Mouse (Mus musculus) C2C12 (cell line): ENCODE results near the gene Rftn1. TPM values are rescaled to one million over a fixed set of nuclear protein-coding genes. Genes with fewer than 3 reads are reported as not detected.

Experiments used
- H3K27me3 ChIP-seq: one replicate; pipeline ENCODE4 v1.6.1; 2011; ENCODE audit not compliant: control insufficient read depth, insufficient read depth, insufficient read length
- H3K36me3 ChIP-seq: one replicate; pipeline ENCODE4 v1.6.1; 2011; ENCODE audit not compliant: control insufficient read depth, insufficient read depth
- H3K4me3 ChIP-seq: one replicate; pipeline ENCODE4 v1.5.1; 2011; ENCODE audit warnings: mild to moderate bottlenecking, control low read depth; ENCODE audit not compliant: poor library complexity, insufficient read depth, severe bottlenecking
- H3K79me2 ChIP-seq: one replicate; pipeline ENCODE4 v1.6.1; 2011; ENCODE audit not compliant: control insufficient read depth, insufficient read depth
- H3K79me3 ChIP-seq: one replicate; pipeline ENCODE4 v1.6.1; 2011; ENCODE audit warnings: low read depth, control low read depth
- H3ac ChIP-seq: one replicate; pipeline ENCODE3; 2011; ENCODE audit warnings: low read depth; ENCODE audit not compliant: control insufficient read depth, insufficient read length
- CEBPB ChIP-seq: IDR thresholded peaks from one replicate; pipeline ENCODE4 v1.6.1; 2011; ENCODE audit warnings: low read depth, mild to moderate bottlenecking, control low read depth, moderate library complexity
- CTCF ChIP-seq: IDR thresholded peaks from one replicate; pipeline ENCODE4 v1.5.1; 2011; ENCODE audit not compliant: control insufficient read depth, insufficient read depth, insufficient read length
- FOSL1 ChIP-seq: IDR thresholded peaks from one replicate; pipeline ENCODE4 v1.8.0; 2011; ENCODE audit warnings: mild to moderate bottlenecking, low read length; ENCODE audit not compliant: poor library complexity, insufficient read depth, severe bottlenecking
- MAX ChIP-seq: IDR thresholded peaks from one replicate; pipeline ENCODE4 v1.6.1; 2011; ENCODE audit warnings: mild to moderate bottlenecking, control low read depth
- MYOD1 ChIP-seq: IDR thresholded peaks from one replicate; pipeline ENCODE4 v1.6.1; 2011; ENCODE audit warnings: low read depth; ENCODE audit not compliant: control insufficient read depth, insufficient read length
- MYOG ChIP-seq: IDR thresholded peaks from one replicate; pipeline ENCODE4 v1.6.1; 2011; ENCODE audit not compliant: control insufficient read depth, insufficient read length; ENCODE audit errors: extremely low read depth
- USF1 ChIP-seq: IDR thresholded peaks from one replicate; pipeline ENCODE4 v1.6.1; 2011; ENCODE audit warnings: low read depth, mild to moderate bottlenecking, control low read depth, moderate library complexity
- polyA plus RNA-seq: library from polyadenylated mRNA; unstranded; fragments of >200 nt; fragmentation: generic; extraction: Trizol; gene quantifications from one replicate; pipeline ENCODE4 v1.2.1, GENCODE M21; 2012; ENCODE audit warnings: missing spikeins

Rftn1 gene
- polyA plus RNA-seq, 1 experiment = 0.35 TPM

DNA sequence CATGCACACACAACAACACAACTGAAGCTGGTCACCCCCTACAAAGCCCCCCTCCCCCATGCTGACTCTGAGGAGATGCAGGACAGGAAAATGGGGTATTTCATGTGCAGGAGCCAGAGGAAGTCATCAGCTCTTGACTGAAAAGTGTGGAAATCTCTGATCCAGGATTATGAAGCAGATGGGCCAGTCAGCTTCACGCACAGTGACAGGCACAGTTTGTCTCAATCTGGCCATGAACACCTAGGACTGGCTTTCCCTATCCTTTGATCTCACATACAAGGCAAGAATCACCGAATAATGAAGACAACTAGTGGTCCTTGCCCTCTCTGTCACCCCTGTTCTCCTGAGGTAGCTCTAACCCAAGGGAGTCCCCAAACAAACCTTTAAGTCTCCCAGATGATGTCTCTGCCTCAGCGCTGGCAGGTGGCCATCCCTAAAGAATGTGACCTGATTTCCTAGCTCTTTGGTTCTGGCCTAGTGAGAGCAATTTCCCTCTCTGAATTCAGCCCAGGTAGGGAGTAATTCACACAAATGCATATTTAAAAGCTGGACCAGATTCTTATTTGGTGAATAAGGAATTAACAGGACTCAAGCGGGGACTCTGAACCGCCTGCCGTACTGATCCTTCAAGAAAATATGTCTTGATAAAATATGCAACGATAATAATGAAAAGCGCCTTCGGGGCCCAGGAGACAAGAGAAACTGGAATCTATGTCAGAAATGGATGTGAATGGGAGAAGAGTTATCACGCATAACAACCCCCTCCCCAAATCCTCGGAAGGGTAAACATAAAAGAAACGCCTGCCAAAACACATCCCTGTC is 6.0 kb downstream of the Rftn1 start:
- no peaks in the 10 kb centered on the region for H3K79me3 ChIP-seq
- TF ChIP-seq FOSL1 (no peak), CTCF (no peak), MYOG (no peak), CEBPB (no peak), MAX (no peak), USF1 (no peak), MYOD1 (no peak)
- H3K27me3 ChIP-seq = no peaks in the 10 kb centered on the region
- no peak overlapping the region for H3ac ChIP-seq
- H3K4me3 ChIP-seq = no peak overlapping the region
- no peaks in the 10 kb centered on the region for H3K36me3 ChIP-seq
- H3K79me2 ChIP-seq = no peaks in the 10 kb centered on the region

DNA sequence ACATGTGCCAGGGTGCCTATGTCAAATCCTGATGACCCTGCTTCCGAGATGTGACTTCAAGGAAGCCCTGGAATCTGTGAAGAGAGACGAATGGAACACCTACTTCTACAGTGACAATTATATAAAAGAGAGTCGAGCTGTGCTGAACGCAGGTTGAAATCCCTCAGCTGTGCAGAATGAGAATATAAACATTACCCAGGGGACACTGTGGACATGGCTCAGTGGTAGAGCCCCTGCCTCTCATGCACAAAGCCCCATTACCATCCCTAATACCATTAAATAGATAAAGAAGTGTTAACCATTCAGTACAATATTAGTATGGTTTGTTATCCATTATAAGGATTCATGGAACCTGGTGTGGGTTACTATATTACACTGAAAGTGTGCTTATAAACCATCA is 7.2 kb downstream of the Rftn1 start:
- Histone ChIP-seq H3K36me3 (no peaks in the 10 kb centered on the region), H3K79me3 (no peaks in the 10 kb centered on the region), H3K79me2 (no peaks in the 10 kb centered on the region), H3ac (no peak overlapping the region), H3K4me3 (no peak overlapping the region), H3K27me3 (no peaks in the 10 kb centered on the region)
- TF ChIP-seq MYOG = no peak
- TF ChIP-seq FOSL1 = no peak
- no peak for TF ChIP-seq MAX
- no peak for TF ChIP-seq CTCF
- TF ChIP-seq USF1 = no peak
- TF ChIP-seq MYOD1 = no peak
- TF ChIP-seq CEBPB = no peak

DNA sequence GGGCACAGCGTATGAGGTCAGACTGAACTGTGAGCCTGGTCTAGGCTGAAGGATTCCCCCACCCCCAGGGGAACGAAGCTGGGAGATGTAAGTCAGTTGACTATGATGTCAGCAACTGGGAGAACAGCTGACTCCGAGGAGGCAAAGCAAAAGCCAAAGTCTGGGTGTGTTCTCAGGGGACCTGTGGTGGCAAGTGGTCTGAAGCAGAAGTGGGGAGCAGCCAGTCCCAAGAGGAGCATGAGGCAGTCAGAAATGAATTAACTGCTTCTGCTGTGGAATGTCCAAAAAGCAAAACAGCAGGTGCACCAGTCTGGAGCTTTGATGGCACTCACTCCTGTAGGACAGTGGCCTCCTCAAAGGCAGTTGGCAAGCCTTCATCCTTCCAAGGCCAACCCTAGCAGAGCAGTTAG is 7.9 kb downstream of the Rftn1 start:
- Histone ChIP-seq H3K4me3 (no peak overlapping the region), H3ac (no peak overlapping the region), H3K79me2 (no peaks in the 10 kb centered on the region), H3K27me3 (no peaks in the 10 kb centered on the region), H3K36me3 (no peaks in the 10 kb centered on the region), H3K79me3 (no peaks in the 10 kb centered on the region)
- no peak for TF ChIP-seq MYOD1
- no peak for TF ChIP-seq MYOG
- TF ChIP-seq FOSL1 = no peak
- TF ChIP-seq USF1 = no peak
- no peak for TF ChIP-seq CTCF
- no peak for TF ChIP-seq CEBPB
- TF ChIP-seq MAX = no peak

DNA sequence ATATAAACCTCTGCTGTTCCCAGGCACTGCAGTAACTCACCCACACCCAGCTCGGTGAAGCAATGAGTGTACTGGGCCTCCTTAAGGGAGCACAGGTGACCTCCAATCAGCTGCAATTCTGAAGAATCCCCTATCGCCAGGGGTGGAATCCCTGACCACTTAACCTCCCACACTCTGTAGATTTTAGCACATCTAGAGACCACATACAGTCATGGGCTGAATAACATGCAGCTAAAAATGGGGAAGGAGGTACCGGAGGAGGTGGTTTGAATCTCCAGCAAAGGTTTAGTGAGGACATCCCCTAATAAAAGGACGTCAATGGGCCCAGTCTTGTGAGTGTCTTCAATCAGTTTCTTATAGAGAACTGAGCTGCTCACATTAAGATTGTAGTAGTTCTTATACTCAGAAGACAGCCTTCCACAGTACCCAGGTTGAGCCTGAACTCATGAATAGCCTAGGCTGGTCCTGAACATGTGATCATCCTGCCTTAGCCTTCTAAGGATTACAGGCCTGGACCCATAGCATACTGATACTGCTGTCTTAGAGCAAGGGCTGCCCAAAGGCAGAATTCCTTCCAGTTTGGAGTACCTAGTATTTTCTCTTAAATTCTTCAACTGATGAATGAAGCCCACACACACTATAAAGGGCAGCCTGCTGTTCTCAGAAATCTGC is 9.4 kb downstream of the Rftn1 start:
- Histone ChIP-seq H3K36me3 (no peaks in the 10 kb centered on the region), H3ac (no peak overlapping the region), H3K79me2 (no peaks in the 10 kb centered on the region), H3K4me3 (no peak overlapping the region), H3K79me3 (no peaks in the 10 kb centered on the region), H3K27me3 (no peaks in the 10 kb centered on the region)
- TF ChIP-seq MYOD1 (no peak), FOSL1 (no peak), USF1 (no peak), CEBPB (no peak), MAX (no peak), MYOG (no peak), CTCF (no peak)

DNA sequence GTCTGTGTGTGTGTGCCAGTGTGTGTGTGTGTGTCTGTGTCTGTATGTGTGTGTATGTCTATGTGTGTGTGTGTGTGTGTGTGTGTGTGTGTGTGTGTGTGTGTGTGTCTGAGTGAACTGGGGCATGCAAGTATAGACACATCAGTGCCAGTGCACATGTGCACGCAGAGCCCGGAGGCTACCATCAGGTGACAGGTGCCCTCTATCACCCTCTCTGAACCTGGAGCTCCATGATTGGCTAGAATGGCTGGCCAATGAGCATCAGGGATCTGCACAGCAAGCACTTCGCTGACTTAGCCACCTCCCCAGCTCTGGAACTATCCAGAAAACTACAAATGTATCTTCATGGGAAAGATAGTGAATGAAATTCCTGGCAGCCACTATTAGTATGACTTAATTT is 16.7 kb downstream of the Rftn1 start:
- TF ChIP-seq FOSL1 = no peak
- no peak for TF ChIP-seq MYOD1
- no peak for TF ChIP-seq USF1
- TF ChIP-seq CTCF = no peak
- no peak for TF ChIP-seq CEBPB
- no peak for TF ChIP-seq MYOG
- no peak for TF ChIP-seq MAX
- no peaks in the 10 kb centered on the region for H3K27me3 ChIP-seq
- H3K36me3 ChIP-seq = no peaks in the 10 kb centered on the region
- H3K79me2 ChIP-seq = no peaks in the 10 kb centered on the region
- H3K79me3 ChIP-seq = no peaks in the 10 kb centered on the region
- no peak overlapping the region for H3ac ChIP-seq
- H3K4me3 ChIP-seq = no peak overlapping the region
